Mouse (Mus musculus) stomach, postnatal 0 days (tissue): ENCODE measurements around the gene Gm20532. TPM values are rescaled to one million over a fixed set of nuclear protein-coding genes. Genes with fewer than 3 reads are reported as not detected.

Experiments used
- ATAC-seq: fragments of 200-750 bp; cut with Nextera tagmentation; 2 replicates; pipeline ENCODE4 v1.8.0; 2017; ENCODE audit not compliant: low FRiP score, low TSS enrichment
- DNase-seq: peaks from one replicate; pipeline ENCODE4 v3.0.0-alpha.2; 2016; ENCODE audit warnings: low spot score
- H3K27ac ChIP-seq: fragments of 300-500 bp; sonication (generic); replicated peaks from 2 replicates; pipeline ENCODE4 v1.5.1; 2014; ENCODE audit warnings: mild to moderate bottlenecking, control low read depth
- H3K27me3 ChIP-seq: fragments of 300-500 bp; sonication (generic); 2 replicates; pipeline ENCODE4 v1.6.1; 2014; ENCODE audit warnings: low read length; ENCODE audit not compliant: control insufficient read depth, insufficient read depth
- H3K36me3 ChIP-seq: fragments of 300-500 bp; sonication (generic); 2 replicates; pipeline ENCODE4 v1.6.1; 2014; ENCODE audit warnings: low read length, mixed read lengths; ENCODE audit not compliant: control insufficient read depth, insufficient read depth
- H3K4me1 ChIP-seq: fragments of 300-500 bp; sonication (generic); replicated peaks from 2 replicates; pipeline ENCODE4 v1.6.1; 2014; ENCODE audit warnings: antibody characterized with exemption; ENCODE audit not compliant: control insufficient read depth, insufficient read depth
- H3K4me2 ChIP-seq: fragments of 300-500 bp; sonication (generic); replicated peaks from 2 replicates; pipeline ENCODE4 v1.6.1; 2014; ENCODE audit warnings: low read depth, mild to moderate bottlenecking, control low read depth, moderate library complexity
- H3K4me3 ChIP-seq: fragments of 300-500 bp; sonication (generic); 2 replicates; pipeline ENCODE4 v1.5.1; 2014; ENCODE audit warnings: low read depth, low read length, control low read depth
- H3K9ac ChIP-seq: fragments of 300-500 bp; sonication (generic); 2 replicates; pipeline ENCODE4 v1.6.1; 2014; ENCODE audit warnings: mild to moderate bottlenecking, low read length, control low read depth, mixed read lengths
- H3K9me3 ChIP-seq: fragments of 300-500 bp; sonication (generic); 2 replicates; pipeline ENCODE4 v1.6.1; 2016; ENCODE audit warnings: low read length; ENCODE audit not compliant: control insufficient read depth
- CTCF ChIP-seq: IDR thresholded peaks from 2 replicates; pipeline ENCODE4 v1.5.1; 2016; ENCODE audit warnings: antibody characterized with exemption, low read depth, mild to moderate bottlenecking, moderate library complexity
- EP300 ChIP-seq: optimal IDR thresholded peaks from 2 replicates; pipeline ENCODE3; 2016; ENCODE audit warnings: antibody characterized with exemption
- WGBS: fragments of 180-500 bp; shearing (Covaris S2); extraction: QIAGEN DNeasy Blood & Tissue Kit; methylation state at CpG from one replicate; pipeline ENCODE4 v1.1.7; 2014; 5-methylcytosine and 5-hydroxymethylcytosine counted together
- polyA plus RNA-seq: library from polyadenylated mRNA; unstranded; fragments of >200 nt; fragmentation: Nextera tagmentation; extraction: Ambion mirVana; gene quantifications from 2 replicates; pipeline ENCODE4 v1.2.1, GENCODE M21; 2015

The Gm20532 gene
- polyA plus RNA-seq, 1 experiment from 2014 or later = not detected

GRCm38 (mm10) chr2:26580751-26581150 lies 5.7 kb upstream of the Gm20532 start:
- no peak for ATAC-seq
- Histone ChIP-seq H3K4me1 (no peaks in the 10 kb centered on the region), H3K27me3 (no peaks in the 10 kb centered on the region), H3K9me3 (no peaks in the 10 kb centered on the region), H3K4me2 (no peak overlapping the region), H3K9ac (no peak overlapping the region), H3K36me3 (no peaks in the 10 kb centered on the region), H3K4me3 (no peak overlapping the region), H3K27ac (no peak overlapping the region)
- no peak for TF ChIP-seq EP300
- no peak for TF ChIP-seq CTCF
- 92% methylated on average over 5 of the region's 5 CpGs for WGBS
- no peak for DNase-seq

GRCm38 (mm10) chr2:26582203-26582602 lies 4.2 kb upstream of the Gm20532 start:
- no peak overlapping the region for H3K4me3 ChIP-seq
- H3K9ac ChIP-seq = no peak overlapping the region
- no peak for TF ChIP-seq EP300
- TF ChIP-seq CTCF = no peak
- no peaks in the 10 kb centered on the region for H3K9me3 ChIP-seq
- 69% methylated on average over 2 of the region's 2 CpGs for WGBS
- no peaks in the 10 kb centered on the region for H3K27me3 ChIP-seq
- peak overlapping the region; percentile 75; the same call in 1 of the 2 replicates for H3K27ac ChIP-seq
- no peak overlapping the region for H3K4me2 ChIP-seq
- ATAC-seq (no peak), DNase-seq (no peak)
- H3K36me3 ChIP-seq = no peaks in the 10 kb centered on the region
- H3K4me1 ChIP-seq = no peaks in the 10 kb centered on the region

GRCm38 (mm10) chr2:26582741-26583140 lies 3.7 kb upstream of the Gm20532 start:
- no peaks in the 10 kb centered on the region for H3K27me3 ChIP-seq
- TF ChIP-seq CTCF = no peak
- no peak for TF ChIP-seq EP300
- H3K27ac ChIP-seq = peak overlapping the region; percentile 75
- H3K4me3 ChIP-seq = no peak overlapping the region
- no peaks in the 10 kb centered on the region for H3K9me3 ChIP-seq
- no peaks in the 10 kb centered on the region for H3K4me1 ChIP-seq
- WGBS = 54% methylated on average over 7 of the region's 7 CpGs
- no peak overlapping the region; the same call in 1 of the 2 replicates for H3K9ac ChIP-seq
- no peak for DNase-seq
- H3K4me2 ChIP-seq = no peak overlapping the region
- no peaks in the 10 kb centered on the region for H3K36me3 ChIP-seq
- no peak for ATAC-seq

- Histone ChIP-seq H3K4me1 (no peaks in the 10 kb centered on the region), H3K9me3 (no peaks in the 10 kb centered on the region), H3K27me3 (no peaks in the 10 kb centered on the region), H3K27ac (peak overlapping the region; percentile 69), H3K4me3 (peak overlapping the region; percentile 27), H3K36me3 (no peaks in the 10 kb centered on the region), H3K4me2 (no peak overlapping the region), H3K9ac (peak overlapping the region; percentile 47)
- DNase-seq (no peak), ATAC-seq (no peak)
- WGBS = 34% methylated on average over 11 of the region's 11 CpGs
- no peak for TF ChIP-seq CTCF
- TF ChIP-seq EP300 = no peak
Observed at GRCm38 (mm10) chr2:26583640-26584039, 2.8 kb upstream of the Gm20532 start.

GRCm38 (mm10) chr2:26585713-26586112 lies 726 bp upstream of the Gm20532 start:
- Histone ChIP-seq H3K27me3 (no peaks in the 10 kb centered on the region), H3K4me3 (peak overlapping the region; percentile 58), H3K36me3 (no peaks in the 10 kb centered on the region), H3K4me2 (no peak overlapping the region), H3K9me3 (no peaks in the 10 kb centered on the region), H3K4me1 (no peaks in the 10 kb centered on the region), H3K9ac (peak overlapping the region; percentile 45), H3K27ac (0 out of 2 replicates have a peak overlapping the region, but pooled peaks have one; percentile 53)
- DNase-seq = no peak
- TF ChIP-seq EP300 = no peak
- no peak for TF ChIP-seq CTCF
- 49% methylated on average over 6 of the region's 6 CpGs for WGBS
- no peak for ATAC-seq

- DNase-seq = peak; percentile 45
- 6% methylated on average over 11 of the region's 11 CpGs for WGBS
- peak; percentile 21; the same call in 1 of the 2 replicates for ATAC-seq
- TF ChIP-seq EP300 = no peak
- 0 out of 2 replicates have a peak, but pooled peaks have one; percentile 1 for TF ChIP-seq CTCF
- Histone ChIP-seq H3K27me3 (no peaks in the 10 kb centered on the region), H3K9ac (peak overlapping the region; percentile 68), H3K4me1 (no peaks in the 10 kb centered on the region), H3K9me3 (no peaks in the 10 kb centered on the region), H3K4me2 (peak overlapping the region; percentile 88), H3K27ac (peak overlapping the region; percentile 30; the same call in 1 of the 2 replicates), H3K36me3 (no peaks in the 10 kb centered on the region), H3K4me3 (peak overlapping the region; percentile 58)
Observed at GRCm38 (mm10) chr2:26587044-26587405, 586 bp downstream of the Gm20532 start.
